Mouse (Mus musculus) testis, adult 2 months (tissue): ENCODE results near the gene Trmt112. TPM values are rescaled to one million over a fixed set of nuclear protein-coding genes. Genes with fewer than 3 reads are reported as not detected.

ENCODE experiments used
- H3K27ac ChIP-seq: fragments of 200-500 bp; 2 replicates; pipeline ENCODE4 v1.5.1; 2012; ENCODE audit warnings: low read depth, low read length; ENCODE audit not compliant: control insufficient read depth, insufficient read depth
- H3K27me3 ChIP-seq: fragments of 200-500 bp; 2 replicates; pipeline ENCODE4 v1.6.1; 2012; ENCODE audit warnings: mild to moderate bottlenecking, low read length, moderate library complexity; ENCODE audit not compliant: control insufficient read depth, insufficient read depth
- H3K36me3 ChIP-seq: fragments of 200-500 bp; 2 replicates; pipeline ENCODE4 v1.6.1; 2012; ENCODE audit warnings: mild to moderate bottlenecking, low read length; ENCODE audit not compliant: control insufficient read depth, insufficient read depth
- H3K4me1 ChIP-seq: fragments of 200-500 bp; 2 replicates; pipeline ENCODE4 v1.6.1; 2012; ENCODE audit warnings: low read length; ENCODE audit not compliant: control insufficient read depth, insufficient read depth
- H3K4me3 ChIP-seq: fragments of 200-500 bp; 2 replicates; pipeline ENCODE4 v1.5.1; 2012; ENCODE audit warnings: low read depth, mild to moderate bottlenecking, low read length, moderate library complexity, mixed read lengths; ENCODE audit not compliant: control insufficient read depth
- CTCF ChIP-seq: fragments of 200-500 bp; IDR thresholded peaks from 2 replicates; pipeline ENCODE4 v1.5.1; 2012; ENCODE audit warnings: low read depth, mild to moderate bottlenecking, inconsistent platforms, low read length, moderate library complexity; ENCODE audit not compliant: control insufficient read depth, insufficient read depth, insufficient replicate concordance
- POLR2A ChIP-seq: fragments of 200-500 bp; IDR thresholded peaks from 2 replicates; pipeline ENCODE4 v1.6.1; 2012; ENCODE audit warnings: low read depth, mild to moderate bottlenecking, inconsistent platforms, low read length, moderate library complexity; ENCODE audit not compliant: control insufficient read depth
- polyA plus RNA-seq: library from polyadenylated mRNA; depleted of rRNA; stranded (reverse); fragments of >200 nt; gene quantifications from 2 replicates; pipeline ENCODE4 v1.2.3, GENCODE M21; 2012

Trmt112 gene
- polyA plus RNA-seq, 1 experiment = 52.9 TPM

GRCm38 (mm10) chr19:6947742-6948141 lies 38.2 kb downstream of the Trmt112 start:
- TF ChIP-seq CTCF = no peak
- TF ChIP-seq POLR2A = no peak
- H3K4me1 ChIP-seq = peaks cover 20% of the 10 kb centered on the region
- no peaks in the 10 kb centered on the region for H3K27me3 ChIP-seq
- H3K27ac ChIP-seq = no peak overlapping the region
- H3K4me3 ChIP-seq = no peak overlapping the region
- no peaks in the 10 kb centered on the region for H3K36me3 ChIP-seq

- Histone ChIP-seq H3K4me3 (no peak overlapping the region), H3K27ac (no peak overlapping the region), H3K36me3 (no peaks in the 10 kb centered on the region), H3K27me3 (no peaks in the 10 kb centered on the region), H3K4me1 (peaks cover 20% of the 10 kb centered on the region)
- TF ChIP-seq POLR2A = no peak
- TF ChIP-seq CTCF = no peak
Observed at GRCm38 (mm10) chr19:6948186-6948585, 38.7 kb downstream of the Trmt112 start.

GRCm38 (mm10) chr19:6949532-6949931 lies 40.0 kb downstream of the Trmt112 start:
- no peak for TF ChIP-seq CTCF
- TF ChIP-seq POLR2A = no peak
- peaks cover 18% of the 10 kb centered on the region for H3K4me1 ChIP-seq
- H3K27me3 ChIP-seq = no peaks in the 10 kb centered on the region
- H3K4me3 ChIP-seq = no peak overlapping the region
- no peak overlapping the region for H3K27ac ChIP-seq
- no peaks in the 10 kb centered on the region for H3K36me3 ChIP-seq

GRCm38 (mm10) chr19:6949951-6950350 lies 40.5 kb downstream of the Trmt112 start:
- TF ChIP-seq POLR2A (no peak), CTCF (no peak)
- Histone ChIP-seq H3K36me3 (no peaks in the 10 kb centered on the region), H3K4me3 (no peak overlapping the region), H3K27ac (no peak overlapping the region), H3K27me3 (no peaks in the 10 kb centered on the region), H3K4me1 (peaks cover 18% of the 10 kb centered on the region)

- peak overlapping the region; percentile 87 for H3K4me3 ChIP-seq
- peaks cover 18% of the 10 kb centered on the region for H3K4me1 ChIP-seq
- no peaks in the 10 kb centered on the region; the same call in 1 of the 2 replicates for H3K36me3 ChIP-seq
- H3K27me3 ChIP-seq = no peaks in the 10 kb centered on the region
- peak overlapping the region; percentile 79 for H3K27ac ChIP-seq
- TF ChIP-seq POLR2A = peak; percentile 37; the same call in 1 of the 2 replicates
- TF ChIP-seq CTCF = no peak
Observed at GRCm38 (mm10) chr19:6950613-6951153, 41.2 kb downstream of the Trmt112 start.

- TF ChIP-seq CTCF (no peak), POLR2A (peak; percentile 50)
- peak overlapping the region; percentile 87 for H3K4me3 ChIP-seq
- no peaks in the 10 kb centered on the region for H3K27me3 ChIP-seq
- H3K27ac ChIP-seq = peak overlapping the region; percentile 79
- H3K36me3 ChIP-seq = no peaks in the 10 kb centered on the region; the same call in 1 of the 2 replicates
- peaks cover 18% of the 10 kb centered on the region for H3K4me1 ChIP-seq
Observed at GRCm38 (mm10) chr19:6951381-6951968, 42.0 kb downstream of the Trmt112 start.

- Histone ChIP-seq H3K36me3 (no peaks in the 10 kb centered on the region; the same call in 1 of the 2 replicates), H3K27ac (peak overlapping the region; percentile 78), H3K4me3 (peak overlapping the region; percentile 87), H3K4me1 (peaks cover 18% of the 10 kb centered on the region), H3K27me3 (no peaks in the 10 kb centered on the region)
- TF ChIP-seq CTCF = no peak
- no peak for TF ChIP-seq POLR2A
Observed at GRCm38 (mm10) chr19:6951994-6952711, 42.7 kb downstream of the Trmt112 start.
